Comparison of ENCODE assay signal across 8 mouse cellular contexts in genomic region chr5:111263370-111263769, GRCm38 (mm10).
DNase-seq lines count a peak whose midpoint lies in the region; ATAC-seq and TF ChIP-seq lines count a peak whose summit lies in the region.

No protein-coding gene starts in this region.

- H3K27ac ChIP-seq in kidney, embryonic 16.5 days (ENCODE audit: low read length): peak overlapping the region; percentile 94
- H3K27ac ChIP-seq in embryonic facial prominence, embryonic 14.5 days (replicated peaks; ENCODE audit: low read depth, low read length): peak overlapping the region; percentile 15; the same call in 1 of the 2 replicates
- H3K27ac ChIP-seq in hindbrain, embryonic 11.5 days (ENCODE audit: low read depth, low read length): no peak overlapping the region; the same call in 1 of the 2 replicates
- peak overlapping the region; percentile 78 for H3K27ac ChIP-seq in midbrain, embryonic 16.5 days (ENCODE audit: low read length)
- no peak overlapping the region for H3K27ac ChIP-seq in thymus, adult 2 months (ENCODE audit: control insufficient read depth, insufficient read depth, low read length)

- H3K36me3 ChIP-seq in kidney, embryonic 16.5 days (ENCODE audit: insufficient read depth, low read length): peaks cover 23% of the 10 kb centered on the region
- H3K36me3 ChIP-seq in embryonic facial prominence, embryonic 14.5 days (ENCODE audit: control insufficient read depth, insufficient read depth, low read length): peaks cover 19% of the 10 kb centered on the region
- no peaks in the 10 kb centered on the region; the same call in 1 of the 2 replicates for H3K36me3 ChIP-seq in hindbrain, embryonic 11.5 days (ENCODE audit: control insufficient read depth, insufficient read depth, low read length)
- H3K36me3 ChIP-seq in midbrain, embryonic 16.5 days (ENCODE audit: control insufficient read depth, insufficient read depth, low read length): peaks cover 8% of the 10 kb centered on the region; the same call in 1 of the 2 replicates
- no peaks in the 10 kb centered on the region for H3K36me3 ChIP-seq in thymus, adult 2 months (ENCODE audit: control insufficient read depth, insufficient read depth, low read length)

- no peak for TF ChIP-seq POLR2A in thymus, adult 2 months (IDR thresholded peaks at IDR 0.05; ENCODE audit: control insufficient read depth, extremely low read depth, insufficient read depth, low read length, poor library complexity)

- peak overlapping the region; percentile 9; the same call in 1 of the 2 replicates for H3K4me2 ChIP-seq in kidney, embryonic 16.5 days (replicated peaks; ENCODE audit: low read depth, low read length)
- no peak overlapping the region for H3K4me2 ChIP-seq in embryonic facial prominence, embryonic 14.5 days (ENCODE audit: low read depth, low read length)
- H3K4me2 ChIP-seq in hindbrain, embryonic 11.5 days (replicated peaks; ENCODE audit: low read depth, low read length): no peak overlapping the region
- H3K4me2 ChIP-seq in midbrain, embryonic 16.5 days (ENCODE audit: low read length): peak overlapping the region; percentile 16; the same call in 1 of the 2 replicates

- H3K9me3 ChIP-seq in kidney, embryonic 16.5 days (ENCODE audit: low read length): peaks cover 8% of the 10 kb centered on the region
- peaks cover 7% of the 10 kb centered on the region for H3K9me3 ChIP-seq in embryonic facial prominence, embryonic 14.5 days (ENCODE audit: control insufficient read depth, low read length)
- no peaks in the 10 kb centered on the region for H3K9me3 ChIP-seq in hindbrain, embryonic 11.5 days (ENCODE audit: control insufficient read depth, low read length)
- H3K9me3 ChIP-seq in midbrain, embryonic 16.5 days (replicated peaks; ENCODE audit: control insufficient read depth, low read length, poor library complexity, severe bottlenecking): no peaks in the 10 kb centered on the region

- peaks cover 27% of the 10 kb centered on the region for H3K4me1 ChIP-seq in kidney, embryonic 16.5 days (ENCODE audit: insufficient read depth, low read length)
- peaks cover 10% of the 10 kb centered on the region for H3K4me1 ChIP-seq in embryonic facial prominence, embryonic 14.5 days (ENCODE audit: control insufficient read depth, insufficient read depth, low read length)
- H3K4me1 ChIP-seq in hindbrain, embryonic 11.5 days (replicated peaks; ENCODE audit: control insufficient read depth, insufficient read depth, low read length): peaks cover 16% of the 10 kb centered on the region
- peaks cover 18% of the 10 kb centered on the region for H3K4me1 ChIP-seq in midbrain, embryonic 16.5 days (ENCODE audit: control insufficient read depth, insufficient read depth, low read length)
- peaks cover 16% of the 10 kb centered on the region for H3K4me1 ChIP-seq in thymus, adult 2 months (replicated peaks; ENCODE audit: control insufficient read depth, insufficient read depth, low read length)

- TF ChIP-seq CTCF in thymus, adult 2 months (IDR thresholded peaks at IDR 0.05; ENCODE audit: borderline replicate concordance, control insufficient read depth, extremely low read depth, insufficient read depth, low read length, poor library complexity): no peak

- H3K9ac ChIP-seq in kidney, embryonic 16.5 days (replicated peaks; ENCODE audit: low read length): peak overlapping the region; percentile 19; the same call in 1 of the 2 replicates
- no peak overlapping the region for H3K9ac ChIP-seq in embryonic facial prominence, embryonic 14.5 days (ENCODE audit: low read depth, low read length)
- H3K9ac ChIP-seq in hindbrain, embryonic 11.5 days (ENCODE audit: low read depth, low read length): no peak overlapping the region
- peak overlapping the region; percentile 49 for H3K9ac ChIP-seq in midbrain, embryonic 16.5 days (ENCODE audit: low read depth, low read length)

- no peak overlapping the region for H3K4me3 ChIP-seq in kidney, embryonic 16.5 days (ENCODE audit: low read length)
- no peak overlapping the region for H3K4me3 ChIP-seq in embryonic facial prominence, embryonic 14.5 days (ENCODE audit: low read depth, low read length)
- H3K4me3 ChIP-seq in hindbrain, embryonic 11.5 days (ENCODE audit: low read depth, low read length): no peak overlapping the region
- no peak overlapping the region for H3K4me3 ChIP-seq in midbrain, embryonic 16.5 days (ENCODE audit: low read depth, low read length)
- H3K4me3 ChIP-seq in thymus, adult 2 months (ENCODE audit: control insufficient read depth, insufficient read depth, low read length): no peak overlapping the region

- H3K27me3 ChIP-seq in kidney, embryonic 16.5 days (ENCODE audit: insufficient read depth, low read length): no peaks in the 10 kb centered on the region
- no peaks in the 10 kb centered on the region for H3K27me3 ChIP-seq in embryonic facial prominence, embryonic 14.5 days (replicated peaks; ENCODE audit: control insufficient read depth, insufficient read depth, low read length)
- H3K27me3 ChIP-seq in hindbrain, embryonic 11.5 days (ENCODE audit: control insufficient read depth, insufficient read depth, low read length): no peaks in the 10 kb centered on the region
- no peaks in the 10 kb centered on the region for H3K27me3 ChIP-seq in midbrain, embryonic 16.5 days (ENCODE audit: control insufficient read depth, insufficient read depth, low read depth, low read length)
- H3K27me3 ChIP-seq in thymus, adult 2 months (ENCODE audit: control insufficient read depth, insufficient read depth, low read length): no peaks in the 10 kb centered on the region

- DNase-seq in kidney, postnatal 36 days: no peak
- DNase-seq in embryonic facial prominence, embryonic 14.5 days (ENCODE audit: low spot score): no peak
- no peak for DNase-seq in hindbrain, embryonic 11.5 days (ENCODE audit: low spot score)
- no peak for DNase-seq in thymus, adult 2 months
- no peak for DNase-seq in spleen, postnatal 36 days (ENCODE audit: low spot score in 2 of 2)
- DNase-seq in frontal cortex, postnatal 25 days (ENCODE audit: low spot score in 2 of 2): no peak

- WGBS in kidney, embryonic 16.5 days: 22% methylated on average over 5 of the region's 5 CpGs
- 23% methylated on average over 5 of the region's 5 CpGs for WGBS in embryonic facial prominence, embryonic 14.5 days
- WGBS in hindbrain, embryonic 11.5 days: 27% methylated on average over 5 of the region's 5 CpGs
- 15% methylated on average over 5 of the region's 5 CpGs for WGBS in midbrain, embryonic 16.5 days
- 83% methylated on average over 5 of the region's 5 CpGs for WGBS in thymus, adult 2 months

- ATAC-seq in kidney, embryonic 16.5 days (ENCODE audit: low FRiP score, low TSS enrichment): peak; percentile 34; the same call in 1 of the 2 replicates
- ATAC-seq in embryonic facial prominence, embryonic 14.5 days (ENCODE audit: low read depth): peak; percentile 46
- peak; percentile 32; the same call in 1 of the 2 replicates for ATAC-seq in hindbrain, embryonic 11.5 days (ENCODE audit: low FRiP score)
- ATAC-seq in midbrain, embryonic 16.5 days: no peak

Comparison
In these comparisons a context has a peak if more than half of its experiments do, and no peak if none do; other contexts are left out.
1. H3K27ac ChIP-seq: peak in kidney, embryonic 16.5 days (single experiment), embryonic facial prominence, embryonic 14.5 days (single experiment) and midbrain, embryonic 16.5 days (single experiment); none in hindbrain, embryonic 11.5 days (single experiment) and thymus, adult 2 months (single experiment).
2. H3K4me2 ChIP-seq: peak in kidney, embryonic 16.5 days (single experiment) and midbrain, embryonic 16.5 days (single experiment); none in embryonic facial prominence, embryonic 14.5 days (single experiment) and hindbrain, embryonic 11.5 days (single experiment).
3. H3K9ac ChIP-seq: peak in kidney, embryonic 16.5 days (single experiment) and midbrain, embryonic 16.5 days (single experiment); none in embryonic facial prominence, embryonic 14.5 days (single experiment) and hindbrain, embryonic 11.5 days (single experiment).